Mouse (Mus musculus): ENCODE measurements around the gene A430005L14Rik. TPM values are rescaled to one million over a fixed set of nuclear protein-coding genes. Genes with fewer than 3 reads are reported as not detected.

The A430005L14Rik gene
- polyA plus RNA-seq (2012; ENCODE audit: low replicate concordance), result 91.2 and 174 TPM in 2 replicates

GRCm38 (mm10) chr4:153956569-153957405 lies at the start of gene A430005L14Rik:
Gene A430005L14Rik (plus strand): TSS chr4:153957237.

GRCm38 (mm10) chr4:153974431-153975291 lies 17.6 kb downstream of the A430005L14Rik start, which contains the start of the genes Dffb and Cep104:
Gene Dffb (minus strand): TSS chr4:153975126.
Gene Cep104 (plus strand): TSS chr4:153975194.

Other genes with a start within 250 kb of the A430005L14Rik start
- 8.2 and 28.9 TPM in 2 replicates for gene Dffb, start 17.9 kb downstream of the A430005L14Rik start, polyA plus RNA-seq (2012; ENCODE audit: low replicate concordance)
- gene Cep104, start 18.0 kb downstream of the A430005L14Rik start, polyA plus RNA-seq (2012; ENCODE audit: low replicate concordance), result 5.2 and 17.3 TPM in 2 replicates
- 170 and 185 TPM in 2 replicates for gene Lrrc47, start 54.5 kb downstream of the A430005L14Rik start, polyA plus RNA-seq (2012; ENCODE audit: low replicate concordance)
- gene Smim1, start 69.0 kb downstream of the A430005L14Rik start, polyA plus RNA-seq (2012; ENCODE audit: low replicate concordance), result 59.9 and 112 TPM in 2 replicates
- not detected in 2 replicates for gene Ccdc27, start 85.4 kb downstream of the A430005L14Rik start, polyA plus RNA-seq (2012; ENCODE audit: low replicate concordance)
- gene Trp73, start 183.0 kb downstream of the A430005L14Rik start, polyA plus RNA-seq (2012; ENCODE audit: low replicate concordance), result 0.76 and 1.8 TPM in 2 replicates
- 6.7 and 17.6 TPM in 2 replicates for gene Wrap73, start 185.1 kb downstream of the A430005L14Rik start, polyA plus RNA-seq (2012; ENCODE audit: low replicate concordance)
- gene Tprgl, start 203.4 kb downstream of the A430005L14Rik start, polyA plus RNA-seq (2012; ENCODE audit: low replicate concordance), result 93.1 and 117 TPM in 2 replicates
- gene Megf6, start 213.5 kb downstream of the A430005L14Rik start, polyA plus RNA-seq (2012; ENCODE audit: low replicate concordance), result 0.17 and 0.59 TPM in 2 replicates

Data from leukemia stem cell, adult 10-12 weeks (primary cell).